Mouse (Mus musculus): ENCODE results near the gene Susd2. TPM values are rescaled to one million over a fixed set of nuclear protein-coding genes. Genes with fewer than 3 reads are reported as not detected.
A peak's percentile ranks its signal among the peaks of the same experiment; 100 is the strongest.

Susd2 gene
- total and polyA plus RNA-seq, 3 experiments = 0.51 to 3.0 (median 0.70) TPM

GRCm38 (mm10) chr10:75669936-75670335, 26.1 kb upstream of the Susd2 start:
- H3K27ac ChIP-seq (ENCODE audit: insufficient read depth, low read depth) = no peak overlapping the region
- no peak for DNase-seq (ENCODE audit: extremely low read depth)
- TF ChIP-seq ZMIZ1 (IDR thresholded peaks at IDR 0.05; ENCODE audit: low read depth, low read length) = no peak
- TF ChIP-seq ELF1 (IDR thresholded peaks at IDR 0.05; ENCODE audit: low read depth, low read length) = no peak
- TF ChIP-seq CTCF (conservative IDR thresholded peaks at IDR 0.05 in 1 of 2, IDR thresholded peaks at IDR 0.05 in 1 of 2; ENCODE audit: low read depth in 2 of 2, low read length in 2 of 2) = no peak
- no peak for TF ChIP-seq SIN3A (IDR thresholded peaks at IDR 0.05; ENCODE audit: low read length)
- H3K36me3 ChIP-seq (replicated peaks in 1 of 2; ENCODE audit: control insufficient read depth in 1 of 2, insufficient read depth in 1 of 2, low read length in 1 of 2) = peaks cover 37 to 74% of the 10 kb centered on the region in 2 experiments
- H3K9me3 ChIP-seq (replicated peaks; ENCODE audit: low read length) = no peaks in the 10 kb centered on the region
- dilution Hi-C loops (cut with MboI; ENCODE audit: extremely low pct_ligation_motif_present, extremely low pct_unique_long_range_greater_than_20kb, low sequenced_read_pairs) (no loop called here), in situ Hi-C loops (cut with MboI; ENCODE audit: low pct_ligation_motif_present, low pct_unique_long_range_greater_than_20kb, low sequenced_read_pairs) (no loop called here)
- no peaks in the 10 kb centered on the region for H3K27me3 ChIP-seq (replicated peaks)
- peaks cover 18 to 33% of the 10 kb centered on the region in 2 experiments for H3K4me1 ChIP-seq (ENCODE audit: control insufficient read depth in 1 of 2, insufficient read depth in 2 of 2)
- H3K4me3 ChIP-seq (replicated peaks in 1 of 3; ENCODE audit: low read depth in 2 of 3, low read length in 2 of 3, poor library complexity in 1 of 3) = no peak overlapping the region
- H3K9ac ChIP-seq (ENCODE audit: insufficient read depth, low read depth) = no peak overlapping the region
- H3K4me2 ChIP-seq (ENCODE audit: insufficient read depth, low read depth, poor library complexity, severe bottlenecking) = no peak overlapping the region
- H3K79me2 ChIP-seq (replicated peaks; ENCODE audit: control insufficient read depth, extremely low read depth, insufficient read depth, poor library complexity, severe bottlenecking) = no peaks in the 10 kb centered on the region; the same call in 1 of the 2 replicates

- Histone ChIP-seq H3K27ac (ENCODE audit: insufficient read depth, low read depth) (peak overlapping the region; percentile 7; the same call in 1 of the 2 replicates), H3K36me3 (replicated peaks in 1 of 2; ENCODE audit: control insufficient read depth in 1 of 2, insufficient read depth in 1 of 2, low read length in 1 of 2) (peaks cover 41 to 77% of the 10 kb centered on the region in 2 experiments), H3K9ac (ENCODE audit: insufficient read depth, low read depth) (peak overlapping the region; percentile 36), H3K4me1 (ENCODE audit: control insufficient read depth in 1 of 2, insufficient read depth in 2 of 2) (peaks cover 18 to 33% of the 10 kb centered on the region in 2 experiments), H3K4me3 (replicated peaks in 1 of 3; ENCODE audit: low read depth in 2 of 3, low read length in 2 of 3, poor library complexity in 1 of 3) (peak overlapping the region; percentile 58 to 66 (median 61)), H3K4me2 (ENCODE audit: insufficient read depth, low read depth, poor library complexity, severe bottlenecking) (peak overlapping the region; percentile 50), H3K27me3 (replicated peaks) (no peaks in the 10 kb centered on the region), H3K79me2 (replicated peaks; ENCODE audit: control insufficient read depth, extremely low read depth, insufficient read depth, poor library complexity, severe bottlenecking) (no peaks in the 10 kb centered on the region; the same call in 1 of the 2 replicates), H3K9me3 (replicated peaks; ENCODE audit: low read length) (no peaks in the 10 kb centered on the region)
- dilution Hi-C loops (cut with MboI; ENCODE audit: extremely low pct_ligation_motif_present, extremely low pct_unique_long_range_greater_than_20kb, low sequenced_read_pairs) (no loop called here), in situ Hi-C loops (cut with MboI; ENCODE audit: low pct_ligation_motif_present, low pct_unique_long_range_greater_than_20kb, low sequenced_read_pairs) (no loop called here)
- DNase-seq (ENCODE audit: extremely low read depth) = no peak
- no peak for TF ChIP-seq POLR2AphosphoS2 (IDR thresholded peaks at IDR 0.05; ENCODE audit: low read depth, low read length)
- no peak for TF ChIP-seq TBP (conservative IDR thresholded peaks at IDR 0.05; ENCODE audit: low read depth, low read length)
- TF ChIP-seq MAFK (IDR thresholded peaks at IDR 0.05; ENCODE audit: insufficient replicate concordance, low read length) = no peak
These were observed 24.1 kb upstream of the Susd2 start for GRCm38 (mm10) chr10:75667911-75668270.

- peak overlapping the region; percentile 7 for H3K27ac ChIP-seq (ENCODE audit: insufficient read depth, low read depth)
- H3K4me3 ChIP-seq (replicated peaks in 1 of 3; ENCODE audit: low read depth in 2 of 3, low read length in 2 of 3, poor library complexity in 1 of 3) = peak overlapping the region; percentile 58 to 66 (median 61)
- H3K36me3 ChIP-seq (replicated peaks in 1 of 2; ENCODE audit: control insufficient read depth in 1 of 2, insufficient read depth in 1 of 2, low read length in 1 of 2) = peaks cover 43 to 77% of the 10 kb centered on the region in 2 experiments
- no peaks in the 10 kb centered on the region for H3K27me3 ChIP-seq (replicated peaks)
- no peaks in the 10 kb centered on the region; the same call in 1 of the 2 replicates for H3K79me2 ChIP-seq (replicated peaks; ENCODE audit: control insufficient read depth, extremely low read depth, insufficient read depth, poor library complexity, severe bottlenecking)
- peak; percentile 83 for DNase-seq (ENCODE audit: extremely low read depth)
- H3K9me3 ChIP-seq (replicated peaks; ENCODE audit: low read length) = no peaks in the 10 kb centered on the region
- peak overlapping the region; percentile 36 for H3K9ac ChIP-seq (ENCODE audit: insufficient read depth, low read depth)
- in situ Hi-C loops (cut with MboI; ENCODE audit: low pct_ligation_motif_present, low pct_unique_long_range_greater_than_20kb, low sequenced_read_pairs) = no loop called here
- peak overlapping the region; percentile 50 for H3K4me2 ChIP-seq (ENCODE audit: insufficient read depth, low read depth, poor library complexity, severe bottlenecking)
- H3K4me1 ChIP-seq (ENCODE audit: control insufficient read depth in 1 of 2, insufficient read depth in 2 of 2) = peaks cover 18 to 33% of the 10 kb centered on the region in 2 experiments
- dilution Hi-C loops (cut with MboI; ENCODE audit: extremely low pct_ligation_motif_present, extremely low pct_unique_long_range_greater_than_20kb, low sequenced_read_pairs) = no loop called here
- TF ChIP-seq SIN3A (IDR thresholded peaks at IDR 0.05; ENCODE audit: low read length) = peak; percentile 74
- no peak for TF ChIP-seq JUN (IDR thresholded peaks at IDR 0.05; ENCODE audit: insufficient read depth, low read depth, low read length)
- TF ChIP-seq ZC3H11A (IDR thresholded peaks at IDR 0.05; ENCODE audit: low read depth, low read length) = no peak
- TF ChIP-seq CHD2 (IDR thresholded peaks at IDR 0.05; ENCODE audit: low read length) = peak; percentile 83; the same call in 1 of the 2 replicates
- TF ChIP-seq PAX5 (IDR thresholded peaks at IDR 0.05; ENCODE audit: low read length) = no peak
- TF ChIP-seq ELF1 (IDR thresholded peaks at IDR 0.05; ENCODE audit: low read depth, low read length) = no peak
- TF ChIP-seq EP300 (IDR thresholded peaks at IDR 0.05; ENCODE audit: low read length) = 0 out of 2 replicates have a peak, but pooled peaks have one; percentile 10
- TF ChIP-seq TCF12 (IDR thresholded peaks at IDR 0.05; ENCODE audit: low read depth, low read length) = peak; percentile 34; the same call in 1 of the 2 replicates
- no peak for TF ChIP-seq USF1 (IDR thresholded peaks at IDR 0.05; ENCODE audit: low read depth, low read length)
- peak; percentile 61; the same call in 1 of the 2 replicates for TF ChIP-seq MEF2A (IDR thresholded peaks at IDR 0.05; ENCODE audit: borderline replicate concordance, low read depth, low read length)
- TF ChIP-seq GABPA (IDR thresholded peaks at IDR 0.05; ENCODE audit: insufficient replicate concordance, low read depth, low read length) = no peak
- no peak for TF ChIP-seq CHD1 (IDR thresholded peaks at IDR 0.05; ENCODE audit: low read depth, low read length)
- TF ChIP-seq SMC3 (IDR thresholded peaks at IDR 0.05; ENCODE audit: low read depth, low read length) = no peak
- no peak for TF ChIP-seq UBTF (IDR thresholded peaks at IDR 0.05; ENCODE audit: low read depth, low read length)
- TF ChIP-seq BHLHE40 (IDR thresholded peaks at IDR 0.05; ENCODE audit: low read depth, low read length) = 0 out of 2 replicates have a peak, but pooled peaks have one; percentile 23
- TF ChIP-seq NELFE (IDR thresholded peaks at IDR 0.05; ENCODE audit: low read depth, low read length) = no peak
- TF ChIP-seq JUND (conservative IDR thresholded peaks at IDR 0.05; ENCODE audit: low read depth, low read length) = no peak
- TF ChIP-seq NRF1 (IDR thresholded peaks at IDR 0.05; ENCODE audit: low read depth, low read length) = no peak
- no peak for TF ChIP-seq RCOR1 (conservative IDR thresholded peaks at IDR 0.05; ENCODE audit: low read depth, low read length)
These were observed 23.5 kb upstream of the Susd2 start for GRCm38 (mm10) chr10:75667115-75667910.

All from CH12.LX (cell line).